Mouse (Mus musculus): ENCODE measurements around the gene Csnk2a1.

- no peak for TF ChIP-seq CTCF (IDR thresholded peaks at IDR 0.05)
- no peak for TF ChIP-seq EP300 (IDR thresholded peaks at IDR 0.05)
Observed at GRCm38 (mm10) chr2:152179301-152179700, 47.3 kb upstream of the Csnk2a1 start.

Data from lung, postnatal 0 days (tissue).